Mouse (Mus musculus) retina, adult 2 months (tissue): ENCODE measurements at regions not wholly inside any gene's neighbourhood (a gene's known extent, or its start where the extent isn't known, plus 50 kb on each side); places are given as distances from the start of the nearest gene placed in this dataset.

Source experiments
- DNase-seq: peaks from one replicate; pipeline ENCODE4 v3.0.0-alpha.2; 2012; ENCODE audit warnings: low read depth, low spot score

DNA sequence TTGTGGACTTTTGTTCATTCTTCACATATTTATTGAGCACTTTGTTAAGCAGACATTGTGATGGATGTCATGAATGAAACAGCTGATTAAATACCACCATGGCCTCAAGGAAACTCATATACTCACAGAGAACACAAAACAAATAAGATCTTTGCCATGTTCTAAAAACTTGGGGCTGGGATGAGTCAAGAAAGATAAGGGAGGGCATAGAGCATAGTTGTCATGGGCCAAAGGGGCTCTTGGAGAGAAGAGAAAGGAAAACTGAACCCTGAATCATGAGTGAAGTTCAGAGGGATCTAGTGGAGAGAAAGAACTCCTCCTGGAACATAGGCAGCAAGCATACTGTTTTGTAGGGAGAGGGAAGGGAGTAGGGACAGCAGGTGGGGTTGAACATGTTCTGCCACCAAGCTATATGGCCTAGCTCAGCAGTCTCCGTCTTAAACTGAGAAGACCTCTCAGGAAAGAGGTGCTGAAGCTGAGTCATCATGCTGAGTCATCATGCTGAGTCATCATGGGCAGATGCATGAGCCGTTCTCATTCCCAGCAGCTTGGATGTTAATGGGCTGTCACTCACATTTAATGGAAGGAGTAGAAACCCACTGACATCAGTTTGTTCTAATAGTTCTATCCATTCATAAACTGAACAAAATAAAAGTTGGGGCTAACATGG, 69.6 kb downstream of the Cetn3 start:
- no peak for DNase-seq

DNA sequence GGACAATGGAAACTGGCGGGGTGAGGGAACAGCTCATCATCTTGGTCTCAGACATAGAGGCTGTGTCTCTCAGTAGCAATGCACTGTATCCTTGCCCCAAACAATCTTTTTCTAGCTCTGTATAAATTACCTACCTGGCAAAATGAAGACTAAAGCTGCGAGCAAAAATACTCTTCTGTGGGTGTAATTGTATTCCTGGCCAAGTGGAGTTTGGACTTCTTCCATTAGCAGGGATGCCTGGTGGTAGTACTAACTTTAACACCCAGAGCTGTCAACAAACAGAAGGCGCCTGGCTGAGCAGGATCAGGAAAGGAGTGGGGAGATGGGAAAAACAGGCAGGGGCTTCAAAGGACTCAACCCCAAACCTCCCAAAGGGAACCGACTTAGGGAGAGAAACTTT, 73.2 kb downstream of the Cetn3 start:
- DNase-seq: no peak

DNA sequence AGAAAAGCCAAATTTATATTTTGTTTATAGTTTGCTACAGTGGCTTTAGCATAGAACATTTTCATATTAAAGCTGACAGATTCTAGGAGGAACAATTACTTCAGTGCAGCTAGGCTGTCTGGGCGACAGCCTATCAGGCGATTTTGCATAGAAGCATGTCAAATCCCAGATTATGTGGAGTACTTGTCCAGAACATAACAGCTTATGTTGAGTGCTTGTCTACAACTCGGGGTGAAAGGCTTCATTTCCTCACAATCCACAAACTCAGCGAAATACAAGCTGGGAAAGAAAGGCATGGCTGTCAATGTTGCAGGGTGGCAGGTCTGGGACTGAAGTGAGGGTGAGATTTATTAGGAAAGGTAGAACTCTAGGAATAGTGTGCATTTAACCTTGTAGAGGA, 77.8 kb downstream of the Cetn3 start:
- DNase-seq: no peak

DNA sequence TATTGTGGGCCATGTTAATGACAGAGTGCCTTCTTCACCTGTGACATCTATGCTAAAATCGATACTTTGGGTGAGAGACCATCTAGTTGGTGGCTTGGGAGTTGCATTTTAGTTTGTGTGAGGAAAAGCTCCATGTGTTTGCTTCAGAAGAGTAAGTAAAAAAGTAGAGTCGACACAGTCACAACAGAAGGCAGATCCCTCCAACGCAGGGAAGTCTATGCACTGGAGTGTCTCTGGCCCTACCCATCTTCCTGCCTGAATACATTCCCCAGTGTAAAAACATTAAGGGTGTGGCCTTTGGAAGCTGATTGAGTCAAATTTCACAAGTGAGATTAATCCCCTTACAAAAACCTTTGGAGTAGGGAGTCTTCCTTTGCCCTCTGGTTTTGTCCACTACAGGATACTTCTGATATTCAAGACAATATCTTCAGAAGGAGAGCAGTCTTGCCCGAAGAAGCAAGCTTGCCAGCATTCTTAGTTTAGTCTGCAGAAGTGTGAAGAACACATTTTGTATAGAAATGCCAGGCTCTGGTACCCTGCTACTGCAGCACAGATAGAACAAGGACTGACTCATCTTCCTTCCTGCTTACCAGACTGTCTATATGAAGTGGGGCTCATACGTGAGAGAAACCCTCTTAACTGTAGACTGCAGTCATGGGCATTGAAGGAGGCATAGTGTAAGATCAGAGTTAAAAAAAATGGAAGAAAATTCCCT, 79.2 kb downstream of the Cetn3 start:
- no peak for DNase-seq

DNA sequence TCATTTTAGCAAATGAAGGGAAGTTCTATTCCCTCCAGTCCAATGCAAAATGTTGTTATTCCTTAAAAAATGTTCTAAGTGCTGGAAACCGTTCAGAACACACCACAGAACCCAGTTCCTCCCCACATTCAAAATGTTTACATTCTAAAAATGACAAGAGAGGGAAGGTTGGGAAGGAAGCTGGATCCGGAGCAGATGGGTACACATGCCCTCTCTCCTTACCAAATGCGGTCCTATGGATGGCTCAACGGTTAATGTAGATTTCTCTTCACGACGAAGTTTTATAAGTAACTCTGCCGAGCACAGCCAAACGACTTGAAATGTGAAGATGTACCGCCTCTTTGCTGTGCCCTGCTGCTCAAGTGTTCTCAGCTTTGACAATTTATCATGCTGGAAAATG, 88.3 kb downstream of the Cetn3 start:
- DNase-seq: no peak

DNA sequence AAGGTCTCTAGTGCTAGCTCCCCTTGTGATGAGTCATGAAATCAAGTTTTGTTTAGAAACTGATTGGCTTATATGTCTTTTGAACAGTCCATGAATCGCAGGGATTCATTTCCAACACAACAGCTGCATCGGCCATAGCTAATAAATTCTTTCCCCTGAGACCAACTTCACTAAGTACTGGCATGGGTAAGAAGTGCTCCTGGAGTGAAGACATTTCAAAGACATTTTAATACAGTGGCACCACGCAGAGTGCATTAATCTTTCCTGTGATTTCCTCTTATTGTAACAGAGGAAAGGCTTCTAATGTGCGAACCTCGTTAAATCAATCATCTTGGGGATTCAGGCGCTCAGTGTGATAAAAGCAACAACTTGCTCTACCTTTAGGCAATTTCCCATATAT, 103.0 kb downstream of the Cetn3 start:
- DNase-seq: no peak

DNA sequence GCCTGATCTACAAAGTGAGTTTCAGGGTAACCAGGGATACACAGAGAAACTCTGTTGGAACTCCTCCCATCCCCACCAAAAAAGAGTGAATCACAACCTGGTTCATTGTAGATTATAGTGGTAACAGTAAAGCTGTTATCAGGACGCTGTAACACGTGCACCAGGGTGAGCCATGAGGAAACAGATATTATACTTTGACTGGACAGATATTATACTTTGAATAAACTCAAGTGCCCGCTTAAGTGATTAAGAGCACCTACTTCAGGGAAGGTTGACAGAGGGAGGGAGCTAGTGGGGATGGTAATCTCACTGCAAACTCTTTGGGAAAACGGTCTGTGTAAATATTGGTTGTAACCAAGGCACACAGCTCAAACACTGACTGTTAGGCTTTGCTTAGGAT, 147.4 kb downstream of the Cetn3 start:
- DNase-seq: no peak

DNA sequence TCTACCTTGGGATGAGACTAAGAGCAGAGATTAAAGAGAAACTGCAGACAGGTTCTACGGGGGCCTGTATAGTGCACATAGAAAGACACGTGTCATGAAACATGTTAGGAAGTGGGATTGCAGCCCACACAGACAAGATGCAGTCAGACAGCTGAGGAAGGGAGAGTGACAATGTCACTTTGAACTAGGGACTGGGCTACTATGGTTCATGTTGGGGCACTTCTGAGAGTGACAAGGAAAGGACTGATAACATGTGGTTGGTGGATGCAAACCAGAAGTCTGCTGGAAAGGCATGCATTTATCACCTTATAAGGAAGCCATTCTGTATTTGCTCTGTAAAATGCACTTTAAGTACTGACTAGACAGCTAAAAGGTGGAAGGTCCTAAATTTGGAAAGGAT, 148.3 kb downstream of the Cetn3 start:
- no peak for DNase-seq

DNA sequence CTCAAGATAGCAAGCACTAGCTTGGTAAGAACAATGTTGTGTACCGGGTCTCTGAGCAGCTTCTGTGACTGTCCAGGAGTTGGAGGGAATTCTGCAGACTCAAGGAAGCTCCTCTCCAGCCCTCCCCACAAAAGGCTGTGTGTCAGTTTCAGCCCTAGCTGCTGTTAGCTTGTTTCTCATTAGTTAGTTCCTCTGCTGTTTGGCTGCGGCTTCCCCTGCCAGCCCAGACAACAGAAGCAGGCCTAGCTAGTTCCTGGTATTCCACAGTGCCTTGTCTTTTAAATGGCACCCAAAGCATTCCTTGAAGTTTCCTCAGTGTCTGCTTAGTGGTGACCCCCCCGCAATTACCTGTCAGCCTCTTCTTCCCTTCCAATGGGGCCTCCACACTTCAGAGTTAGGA, 154.2 kb downstream of the Cetn3 start:
- no peak for DNase-seq

DNA sequence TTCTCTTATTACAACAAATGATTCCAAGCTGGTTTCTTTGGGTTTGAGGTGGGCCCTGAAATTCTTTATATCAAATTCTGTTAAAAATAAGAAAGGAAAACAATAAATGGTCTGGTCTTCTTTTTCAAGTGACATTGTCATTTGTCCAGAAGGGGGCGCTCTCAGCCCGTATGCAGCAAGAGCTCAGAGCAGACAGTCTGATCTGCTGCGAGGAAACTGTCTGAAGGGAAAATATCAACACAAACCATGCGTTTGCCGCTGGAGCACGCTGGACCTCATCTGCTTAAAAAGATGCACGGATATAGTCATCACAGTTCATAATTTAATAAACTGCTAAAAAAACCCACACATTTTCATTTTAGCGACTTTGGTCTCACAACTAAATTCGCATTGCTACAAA, 161.2 kb downstream of the Cetn3 start:
- DNase-seq: peak; percentile 45

DNA sequence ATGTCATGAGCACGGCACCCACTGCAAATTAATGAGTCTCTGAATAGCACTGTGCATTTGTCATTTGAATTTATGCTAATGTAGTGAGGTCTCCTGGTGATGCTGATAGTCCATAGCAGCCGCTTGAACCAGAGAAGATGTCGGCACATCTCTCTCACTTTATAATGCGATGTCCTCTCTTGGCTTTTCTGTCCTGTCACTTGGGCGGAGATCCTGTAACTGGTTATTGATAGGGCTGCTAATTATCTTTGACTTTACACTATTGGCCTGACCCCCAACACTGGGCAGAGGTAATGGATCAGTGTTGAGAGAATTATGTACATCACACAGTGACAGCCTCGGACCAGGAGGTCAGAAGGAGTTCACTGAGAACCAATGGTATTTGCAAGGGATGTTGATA, 161.6 kb downstream of the Cetn3 start:
- DNase-seq: no peak

DNA sequence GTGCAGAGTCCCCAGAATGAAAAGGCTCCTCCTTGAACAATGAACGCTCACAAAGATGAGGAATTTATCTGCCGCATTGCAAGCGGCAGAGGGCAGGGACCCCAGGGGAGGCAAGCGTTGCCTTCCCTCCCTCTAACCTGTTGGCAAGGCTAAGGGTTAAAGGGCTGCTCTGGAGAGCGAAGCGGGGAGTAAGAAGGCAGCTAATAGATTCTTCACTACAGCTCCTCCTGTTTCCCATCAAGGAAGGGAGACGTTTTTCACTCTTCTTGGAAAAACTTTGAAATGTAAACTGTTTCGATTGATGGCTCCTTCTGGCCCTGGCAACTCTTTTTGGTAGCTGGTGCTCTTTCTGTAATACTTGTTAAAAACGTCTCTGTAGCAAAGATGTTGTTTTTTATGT, 162.9 kb downstream of the Cetn3 start:
- DNase-seq: no peak

DNA sequence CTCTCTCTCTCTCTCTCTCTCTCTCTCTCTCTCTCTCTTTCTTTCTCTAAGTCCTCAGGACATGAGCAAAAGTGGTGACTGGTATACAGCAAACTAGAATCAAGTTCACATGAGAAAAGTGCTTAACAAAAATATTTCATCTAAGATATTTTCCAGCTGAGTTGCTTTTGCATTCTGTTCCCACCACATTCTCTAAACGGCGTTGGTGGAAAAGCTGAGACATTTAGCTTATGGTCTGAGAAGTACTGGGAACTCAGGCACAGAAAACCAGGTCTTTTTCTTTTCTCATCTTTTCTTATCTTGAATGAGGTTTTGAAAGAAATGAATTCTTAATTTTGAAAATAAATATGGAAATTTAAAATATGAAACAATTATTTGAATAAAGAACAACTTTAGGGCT, 182.6 kb downstream of the Cetn3 start:
- no peak for DNase-seq

DNA sequence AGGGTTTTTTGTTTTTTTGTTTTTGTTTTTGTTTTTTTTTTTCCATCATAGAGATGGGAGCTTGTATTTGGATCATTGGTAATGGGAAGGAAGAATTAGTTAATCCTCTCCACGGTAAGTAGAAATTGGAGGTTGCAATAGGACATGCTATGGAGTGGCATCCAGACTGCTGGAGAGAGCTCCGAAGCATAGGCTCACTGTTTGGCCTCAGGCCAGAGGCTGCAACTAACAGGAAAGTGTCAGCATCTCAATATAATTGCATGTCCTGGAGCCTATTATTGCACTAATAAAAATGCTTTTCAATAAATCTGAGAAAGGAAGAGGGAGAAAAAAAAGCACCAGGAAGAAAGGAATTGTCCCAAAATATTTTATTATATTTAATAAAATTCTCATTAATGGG, 193.0 kb downstream of the Cetn3 start:
- no peak for DNase-seq

DNA sequence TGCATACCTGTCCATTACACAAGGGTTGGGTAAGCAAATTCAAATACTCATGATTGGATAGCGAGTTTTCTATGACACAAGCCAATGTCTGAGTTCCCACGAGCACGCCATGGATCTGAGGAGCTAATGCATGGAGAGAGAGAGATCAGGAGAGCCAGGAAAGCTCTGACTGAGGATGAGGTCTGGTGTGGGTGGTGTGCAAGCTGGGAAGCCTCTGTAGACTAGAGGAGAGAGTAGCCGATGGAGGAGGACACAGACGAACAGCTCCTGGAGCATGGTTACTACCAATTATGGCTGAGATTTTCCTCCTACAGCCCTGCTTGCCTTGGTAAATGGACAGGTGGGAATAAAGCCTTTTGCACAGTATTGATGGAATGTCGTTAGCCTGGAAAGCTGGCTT, 195.1 kb downstream of the Cetn3 start:
- no peak for DNase-seq

DNA sequence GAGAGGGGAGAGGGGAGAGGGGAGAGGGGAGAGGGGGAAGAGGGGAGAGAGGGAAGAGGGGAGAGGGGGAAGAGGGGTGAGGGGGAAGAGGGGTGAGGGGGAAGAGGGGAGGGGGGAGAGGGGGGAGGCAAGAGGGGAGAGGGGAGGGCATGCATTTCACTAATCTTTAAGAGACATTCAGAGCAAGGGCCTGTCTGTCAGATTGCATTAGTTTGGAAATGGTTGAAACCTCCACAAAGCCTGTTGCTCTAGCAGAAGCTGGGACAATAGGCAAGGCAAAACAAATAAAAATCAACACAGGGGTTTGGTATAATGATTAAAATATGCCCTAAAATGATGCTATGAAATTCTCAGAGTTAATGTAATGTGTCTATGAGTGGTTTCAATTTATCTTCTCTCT, 196.4 kb downstream of the Cetn3 start:
- DNase-seq: no peak

DNA sequence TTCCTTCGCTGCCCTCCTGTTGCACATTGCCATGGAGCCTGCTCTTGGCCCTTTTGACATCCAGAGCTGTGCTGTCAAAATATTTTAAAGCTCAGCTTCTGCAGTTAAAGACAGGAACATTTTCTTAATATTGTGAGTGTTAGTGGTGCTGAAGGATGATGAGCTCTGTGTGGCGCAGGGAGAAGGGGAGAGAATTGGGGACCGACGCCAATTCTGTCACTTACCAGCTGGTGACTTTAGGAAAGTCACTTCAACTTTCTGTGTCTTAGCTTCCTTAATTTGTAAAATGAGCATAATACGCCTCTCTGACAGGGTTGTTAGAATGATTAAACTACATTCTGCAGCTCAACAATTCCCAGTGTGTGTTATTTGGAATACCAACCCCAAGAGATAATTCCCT, 197.2 kb downstream of the Cetn3 start:
- no peak for DNase-seq

DNA sequence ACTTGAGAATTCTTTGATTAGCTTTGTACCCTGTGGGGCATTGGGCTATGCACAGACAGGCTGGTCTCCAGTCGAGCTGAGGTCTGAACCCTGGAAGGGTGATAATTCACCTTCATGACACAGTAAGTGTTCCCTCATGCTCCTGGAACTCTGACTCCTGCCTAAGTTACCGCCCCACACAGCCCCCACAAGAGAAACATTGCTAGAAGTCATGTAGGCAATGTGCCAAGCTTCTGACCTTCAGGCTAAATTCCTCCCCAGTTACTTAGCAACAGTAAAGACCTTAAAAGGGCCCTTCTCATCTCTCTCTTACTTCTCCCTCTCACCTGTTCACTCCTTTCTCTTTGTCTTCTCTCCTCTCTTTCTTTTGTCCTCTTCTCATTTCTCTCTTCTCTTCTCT, 199.6 kb downstream of the Cetn3 start:
- no peak for DNase-seq

DNA sequence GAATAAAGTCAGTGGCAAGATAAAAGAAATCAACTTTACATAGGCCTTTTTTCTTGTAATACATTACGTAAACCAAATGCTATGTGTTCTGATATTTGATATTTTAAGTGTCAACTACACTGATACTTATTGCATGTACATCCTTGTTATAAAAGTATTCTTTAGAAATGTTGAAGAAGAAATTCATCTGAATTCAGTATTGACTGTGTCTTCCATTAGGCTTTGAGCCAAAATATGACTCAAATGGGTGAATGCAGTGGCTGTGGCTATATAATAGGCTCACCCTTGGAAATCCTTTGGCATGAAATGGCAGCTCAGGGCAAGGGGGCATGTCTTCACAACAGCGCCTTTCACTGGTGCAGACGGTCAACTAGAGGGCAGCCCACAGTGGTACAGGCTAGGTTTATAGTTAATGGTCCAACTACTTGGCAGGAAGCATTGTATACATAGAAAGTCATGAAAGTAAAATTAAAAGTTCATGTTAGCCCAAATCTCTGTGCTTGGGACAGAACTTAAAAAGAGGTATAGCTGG, 217.9 kb downstream of the Cetn3 start:
- no peak for DNase-seq

DNA sequence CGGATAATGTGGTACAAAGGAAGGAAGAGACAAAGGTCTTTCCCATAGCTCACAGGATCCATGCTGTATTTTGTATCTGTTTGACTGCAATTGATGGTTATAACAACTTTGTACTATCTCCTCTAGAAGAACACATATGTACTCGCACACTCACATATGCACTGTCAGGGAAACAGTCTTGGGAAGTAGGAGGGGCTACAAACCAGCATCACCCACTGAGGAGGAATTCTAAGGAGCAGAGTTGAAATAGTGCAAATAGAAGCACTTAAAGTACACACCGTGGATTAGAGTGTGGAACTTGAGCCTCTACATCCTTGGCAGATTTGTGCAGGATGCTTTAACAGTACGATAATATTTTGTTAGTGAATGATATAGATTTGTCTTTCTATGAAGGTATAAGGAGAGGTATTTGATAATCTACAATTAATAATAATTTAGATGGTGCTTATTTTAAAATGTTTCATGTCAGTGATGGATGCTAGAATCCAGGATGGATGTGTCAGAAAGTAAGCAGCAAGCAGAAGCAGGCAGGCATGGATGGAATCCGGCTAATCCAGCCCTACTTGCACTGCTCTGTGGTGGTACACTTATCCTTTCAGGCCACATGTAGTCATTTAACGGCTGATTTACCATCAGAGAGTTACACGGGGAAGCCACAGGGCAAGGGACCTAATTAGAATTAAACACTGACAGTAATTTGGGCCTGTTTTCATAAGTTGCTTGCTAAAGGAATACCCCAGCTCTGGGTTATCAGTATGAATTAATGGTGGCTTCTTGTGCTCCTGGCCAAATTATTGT, 223.3 kb downstream of the Cetn3 start:
- DNase-seq: no peak

DNA sequence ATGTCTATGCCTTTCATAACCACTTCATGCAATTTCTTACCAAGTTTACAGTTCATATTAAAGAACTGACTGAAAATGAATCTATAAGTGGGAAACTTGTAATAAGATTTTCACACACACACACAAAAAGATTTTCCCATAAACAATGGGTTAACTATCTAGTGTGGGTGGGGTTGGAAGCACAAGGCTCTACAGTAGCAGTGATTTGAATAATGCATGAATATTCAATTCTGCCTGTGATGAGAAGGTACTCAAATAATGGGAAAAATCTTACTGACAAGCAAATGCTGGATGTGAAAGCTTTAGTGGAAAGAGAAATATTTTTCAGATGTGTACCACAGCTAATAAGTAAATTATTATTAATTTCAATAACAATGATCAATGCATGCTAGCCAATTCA, 224.3 kb downstream of the Cetn3 start:
- no peak for DNase-seq

DNA sequence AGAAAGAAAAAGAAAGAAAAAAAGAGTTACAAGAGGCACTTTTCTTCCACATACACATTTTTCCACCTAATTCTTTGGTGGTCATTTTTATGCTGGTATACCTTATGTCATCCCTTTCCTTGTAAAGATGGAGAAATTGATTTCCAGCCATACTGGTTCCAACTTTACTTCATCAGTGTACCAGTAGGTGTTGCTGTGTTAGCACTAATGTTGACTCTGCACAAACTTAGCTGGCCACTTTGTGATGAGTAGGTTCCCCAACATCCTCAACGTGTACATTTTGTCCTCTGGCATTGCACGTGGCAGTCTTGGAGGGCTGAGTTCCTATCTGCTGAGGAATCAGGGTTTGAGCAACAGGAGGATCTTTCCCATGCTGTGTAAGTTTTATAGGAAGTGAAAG, 256.7 kb downstream of the Cetn3 start:
- DNase-seq: no peak
